Mouse (Mus musculus) layer of hippocampus, postnatal 36 days (tissue): Measurements from ENCODE around the gene Gla. TPM values are rescaled to one million over a fixed set of nuclear protein-coding genes. Genes with fewer than 3 reads are reported as not detected.
A peak's percentile ranks its signal among the peaks of the same experiment; 100 is the strongest.
"Not testable (repeated sequence)": the region's sequence is repeated elsewhere in the genome, so short reads cannot be mapped to it uniquely, and the experiment has no call there.

Experiments
- DNase-seq, 2 experiments: peaks; one replicate each; pipeline ENCODE4 v3.0.0; 2022
- total RNA-seq, 2 experiments: library from RNA; stranded (reverse); gene quantifications; 2 replicates each; pipeline ENCODE4 v1.2.3; 2021

The Gla gene
- total RNA-seq, 2 experiments from 2014 or later, result 7.4 to 8.9 TPM

GRCm38 (mm10) chrX:134588261-134588660 lies 12.7 kb downstream of the Gla start:
- no peak for DNase-seq

GRCm38 (mm10) chrX:134586447-134586846 lies 14.5 kb downstream of the Gla start:
- no peak for DNase-seq

- peak; percentile 84 to 86 for DNase-seq
Observed at GRCm38 (mm10) chrX:134585103-134586002, 15.6 kb downstream of the Gla start, which contains the start of gene Rpl36a. Gene Rpl36a, plus strand, starts transcription at chrX:134585654.

GRCm38 (mm10) chrX:134582888-134583669 lies 17.8 kb downstream of the Gla start, which contains the start of gene Btk:
Gene Btk, minus strand, starts transcription at chrX:134583570.
- no peak for DNase-seq

GRCm38 (mm10) chrX:134582270-134582669 lies 18.7 kb downstream of the Gla start:
- DNase-seq, result no peak

- DNase-seq, result no peak
Observed at GRCm38 (mm10) chrX:134580528-134581305, 20.2 kb downstream of the Gla start.

- no peak for DNase-seq
Observed at GRCm38 (mm10) chrX:134577896-134578295, 23.0 kb downstream of the Gla start.

- no peak for DNase-seq
Observed at GRCm38 (mm10) chrX:134566536-134567222, 34.2 kb downstream of the Gla start.

GRCm38 (mm10) chrX:134564326-134564725 lies 36.6 kb downstream of the Gla start:
- DNase-seq, result no peak

- DNase-seq, result no peak
Observed at GRCm38 (mm10) chrX:134554425-134554824, 46.5 kb downstream of the Gla start.

- DNase-seq, result no peak
Observed at GRCm38 (mm10) chrX:134553326-134553725, 47.6 kb downstream of the Gla start.

- DNase-seq, result no peak
Observed at GRCm38 (mm10) chrX:134550903-134551302, 50.0 kb downstream of the Gla start.

- DNase-seq, result no peak
Observed at GRCm38 (mm10) chrX:134547330-134547729, 53.6 kb downstream of the Gla start.

GRCm38 (mm10) chrX:134541955-134542308 lies 59.0 kb downstream of the Gla start:
- no peak for DNase-seq

- peak; percentile 33 to 45 for DNase-seq
Observed at GRCm38 (mm10) chrX:134541145-134541954, 59.6 kb downstream of the Gla start, which contains the start of gene Timm8a1. Gene Timm8a1, minus strand, starts transcription at chrX:134541865.

- DNase-seq, result no peak
Observed at GRCm38 (mm10) chrX:134540414-134541135, 60.4 kb downstream of the Gla start.

- not testable (repeated sequence) for DNase-seq
Observed at GRCm38 (mm10) chrX:134539795-134540194, 61.1 kb downstream of the Gla start.
